Mouse (Mus musculus) kidney, postnatal 36 days (tissue): Measurements from ENCODE around the gene Cox14.
"Not testable (repeated sequence)": the region's sequence is repeated elsewhere in the genome, so short reads cannot be mapped to it uniquely, and the experiment has no call there.

Source experiments
- DNase-seq, 2 experiments: peaks; one replicate each; pipeline ENCODE4 v3.0.0; 2021 to 2022; ENCODE audit warnings: mixed read lengths in 2 of 2

Gene Cox14

GRCm38 (mm10) chr15:99727039-99727438 is 1.6 kb downstream of the Cox14 start:
- not testable (repeated sequence) for DNase-seq

DNA sequence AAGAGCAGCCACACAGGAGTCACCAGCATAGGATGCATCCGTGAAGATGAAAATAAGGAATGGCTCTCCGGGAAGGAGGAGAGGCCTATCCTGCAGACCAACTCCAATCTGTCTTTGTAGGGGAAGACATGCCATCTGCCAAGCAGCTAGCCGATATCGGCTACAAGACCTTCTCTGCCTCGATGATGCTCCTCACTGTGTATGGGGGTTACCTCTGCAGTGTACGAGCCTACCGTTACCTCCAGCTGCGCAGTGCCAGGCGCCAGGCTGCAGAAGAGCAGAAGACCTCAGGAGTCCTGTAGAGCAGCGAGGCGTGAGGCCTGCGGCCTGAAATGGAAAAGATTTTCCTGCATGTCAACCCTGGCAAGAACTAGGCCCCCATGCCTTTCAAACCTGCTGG is 2.1 kb downstream of the Cox14 start:
- no peak for DNase-seq

- DNase-seq, result no peak
These were observed 2.8 kb downstream of the Cox14 start for GRCm38 (mm10) chr15:99728211-99728610.

- no peak for DNase-seq
These were observed 3.8 kb downstream of the Cox14 start for GRCm38 (mm10) chr15:99729056-99729783.

DNA sequence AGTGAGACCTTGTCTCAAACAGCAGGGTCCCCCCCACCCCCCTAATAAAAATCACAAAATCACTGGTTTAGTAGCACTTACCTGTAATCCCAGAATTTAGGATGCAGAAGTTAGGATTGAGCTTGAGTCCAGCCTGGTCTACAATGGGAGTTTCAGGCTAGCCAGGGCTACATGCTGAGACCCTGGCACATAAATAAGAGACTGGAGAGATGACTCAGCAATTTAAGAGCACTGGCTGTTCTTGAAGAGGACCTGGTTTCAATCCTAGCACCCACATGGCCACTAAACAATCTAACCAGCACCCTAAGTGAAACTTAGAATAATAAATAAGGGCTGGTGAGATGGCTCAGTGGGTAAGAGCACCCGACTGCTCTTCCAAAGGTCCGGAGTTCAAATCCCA is 5.7 kb downstream of the Cox14 start:
- no peak for DNase-seq

- no peak for DNase-seq
These were observed 6.3 kb downstream of the Cox14 start for GRCm38 (mm10) chr15:99731678-99732077.

DNA sequence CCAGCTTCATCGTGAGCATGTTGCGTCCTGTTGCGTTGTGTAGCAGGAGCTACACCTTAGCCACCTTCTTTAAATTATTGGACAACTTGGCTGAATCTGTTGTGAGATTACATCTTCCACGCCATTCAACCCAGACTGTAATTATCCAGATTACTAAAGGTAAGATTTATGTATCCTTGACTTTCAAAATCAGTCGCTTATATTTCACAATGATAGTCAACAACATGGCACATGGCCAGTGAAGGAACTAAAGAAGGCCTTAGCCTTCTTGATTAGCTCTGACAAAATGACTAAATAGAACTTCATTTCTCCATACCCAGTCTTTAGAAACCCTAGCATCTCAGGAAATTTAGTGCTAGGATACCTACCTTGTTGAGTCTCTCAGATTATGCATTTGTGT is 7.8 kb downstream of the Cox14 start:
- DNase-seq, result no peak

- DNase-seq, result peak; percentile 99 to 100
These were observed 10.2 kb downstream of the Cox14 start for GRCm38 (mm10) chr15:99735631-99736030.

DNA sequence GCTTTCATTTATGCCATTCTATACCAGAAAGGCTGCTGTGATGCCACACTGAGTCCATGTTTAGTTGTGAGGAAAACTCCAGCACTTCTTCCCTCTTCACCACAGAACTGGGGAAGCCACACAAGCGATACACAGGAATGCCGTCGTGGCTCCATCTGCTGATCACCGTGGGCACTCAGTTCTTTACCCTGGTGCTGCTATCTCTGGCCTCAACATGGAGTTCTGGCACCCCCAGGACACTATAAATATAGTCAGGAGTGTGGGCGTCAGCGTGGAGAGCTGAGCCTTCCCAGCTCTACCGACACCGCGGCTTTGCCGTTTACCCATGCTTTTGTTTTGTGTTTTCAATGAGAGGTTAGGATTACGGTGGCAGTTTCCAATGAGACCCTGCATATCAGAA is 11.3 kb downstream of the Cox14 start:
- no peak for DNase-seq

DNA sequence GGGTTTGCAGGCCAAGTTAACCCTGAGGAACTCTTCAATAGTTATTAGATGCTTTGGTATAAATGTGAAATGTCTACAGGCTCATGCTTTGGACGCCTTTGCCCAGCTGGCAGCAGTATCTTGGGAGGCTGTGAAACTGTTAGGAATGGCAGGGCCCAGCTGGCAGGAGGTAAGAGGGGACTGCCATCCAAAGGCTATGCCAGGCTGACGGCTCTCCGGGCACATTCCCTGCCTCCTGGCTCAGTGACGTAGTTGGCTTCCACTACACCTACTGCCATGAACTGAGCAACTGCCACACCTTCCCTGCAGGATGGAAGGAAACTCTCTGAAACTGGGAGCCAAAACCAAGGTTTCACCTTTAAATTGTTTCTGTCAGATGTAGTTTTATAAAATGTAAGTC is 14.8 kb downstream of the Cox14 start:
- no peak for DNase-seq

DNA sequence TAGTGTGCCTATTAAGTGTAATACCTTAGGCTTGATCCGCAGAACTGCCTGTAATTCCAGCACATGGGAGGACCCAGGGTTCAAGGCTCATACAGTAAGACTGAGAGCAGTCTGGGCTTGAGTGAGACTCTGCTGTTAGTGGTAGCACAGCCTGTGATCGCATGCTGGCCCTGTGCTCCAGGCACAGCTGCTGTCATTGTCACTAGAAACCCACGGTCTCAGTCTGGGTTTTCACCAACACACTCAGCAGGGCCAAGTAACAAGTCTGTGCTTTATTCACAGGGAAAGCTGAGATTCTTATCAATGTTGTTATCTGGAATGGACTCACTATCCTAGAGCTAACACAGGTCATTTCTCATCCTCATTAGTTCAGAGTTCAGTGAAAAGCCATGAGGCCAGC is 28.8 kb downstream of the Cox14 start:
- DNase-seq, result no peak

DNA sequence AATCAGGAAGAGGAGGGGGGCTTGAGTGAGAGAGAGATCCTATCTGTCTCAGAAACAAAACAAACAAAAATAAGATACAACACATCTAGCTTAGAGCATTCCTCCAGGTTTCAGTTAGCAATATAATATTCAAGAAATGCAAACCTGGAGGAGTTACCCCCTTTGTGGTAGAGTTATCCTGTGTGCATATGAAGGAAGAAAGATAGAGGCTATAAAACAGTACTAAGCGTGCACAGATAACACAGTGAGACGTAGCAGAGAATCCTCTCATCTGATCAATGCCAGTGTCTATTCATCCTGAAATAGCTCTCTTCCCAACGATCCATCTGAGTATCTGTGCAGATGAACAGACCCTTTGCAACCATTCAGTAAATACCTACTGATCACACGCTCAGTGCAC is 42.0 kb downstream of the Cox14 start:
- no peak for DNase-seq

- DNase-seq, result peak in 1 of 2 experiments; percentile 29
These were observed 43.3 kb downstream of the Cox14 start for GRCm38 (mm10) chr15:99768761-99769160.

- no peak for DNase-seq
These were observed 45.6 kb downstream of the Cox14 start for GRCm38 (mm10) chr15:99771004-99771500.

DNA sequence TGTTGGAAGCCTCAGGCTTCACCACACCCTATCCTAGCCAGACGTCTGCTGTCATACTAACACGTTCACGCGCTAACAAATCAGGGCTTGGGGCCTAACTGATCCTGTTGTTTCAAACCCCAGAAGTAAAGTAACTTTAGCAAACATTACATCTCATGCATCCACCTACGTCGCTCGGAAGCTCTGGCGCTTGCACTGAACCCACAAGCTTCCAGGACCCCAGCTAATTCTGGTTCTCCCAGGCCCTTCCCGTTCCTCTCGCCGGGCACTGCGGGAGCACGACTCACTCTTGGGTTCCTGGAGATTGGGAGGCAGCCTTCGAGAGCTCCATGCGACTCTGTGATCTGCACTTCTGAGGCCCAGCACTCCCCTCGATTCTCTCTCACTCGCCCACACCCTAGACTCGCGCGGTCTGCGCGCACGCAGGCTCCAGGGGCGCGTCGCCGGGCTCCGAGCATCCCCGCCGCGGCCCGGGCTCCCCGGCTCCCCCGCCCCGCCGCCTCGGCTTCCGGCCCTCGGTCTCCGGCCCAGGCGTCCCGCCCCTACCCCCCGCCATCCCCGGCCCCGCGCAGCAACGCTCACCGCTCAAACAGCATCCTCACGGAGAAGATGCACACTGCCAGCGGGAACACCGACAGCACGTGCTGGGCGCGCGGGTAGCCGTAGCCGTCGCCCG is 46.3 kb downstream of the Cox14 start:
- no peak for DNase-seq

GRCm38 (mm10) chr15:99772277-99772880 is 47.0 kb downstream of the Cox14 start:
- peak; percentile 93 for DNase-seq

- DNase-seq, result not testable (repeated sequence)
These were observed 47.3 kb downstream of the Cox14 start, which contains the start of gene Cers5 for GRCm38 (mm10) chr15:99772881-99772924. Gene Cers5 (minus strand): TSS chr15:99772885.

DNA sequence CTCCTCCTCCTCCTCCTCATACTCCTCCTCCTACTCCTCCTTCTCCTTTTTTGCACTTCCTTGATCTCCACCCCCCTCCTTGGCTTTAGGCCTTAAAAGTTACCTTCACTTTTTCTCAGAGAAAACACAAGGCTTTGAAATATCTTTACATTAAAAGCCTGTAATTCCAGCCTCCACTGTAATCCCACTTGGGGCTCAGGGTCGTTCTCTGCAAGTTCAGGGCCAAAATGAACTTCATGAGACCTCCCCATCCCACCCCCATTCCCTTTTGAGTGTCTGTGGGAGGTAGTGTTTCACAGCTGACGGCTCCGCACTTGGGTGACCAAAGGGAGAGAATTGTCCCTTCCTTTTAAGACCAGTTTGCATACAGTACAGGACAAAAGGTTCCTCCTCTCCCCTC is 47.5 kb downstream of the Cox14 start:
- DNase-seq, result no peak
